In the genomic region with DNA sequence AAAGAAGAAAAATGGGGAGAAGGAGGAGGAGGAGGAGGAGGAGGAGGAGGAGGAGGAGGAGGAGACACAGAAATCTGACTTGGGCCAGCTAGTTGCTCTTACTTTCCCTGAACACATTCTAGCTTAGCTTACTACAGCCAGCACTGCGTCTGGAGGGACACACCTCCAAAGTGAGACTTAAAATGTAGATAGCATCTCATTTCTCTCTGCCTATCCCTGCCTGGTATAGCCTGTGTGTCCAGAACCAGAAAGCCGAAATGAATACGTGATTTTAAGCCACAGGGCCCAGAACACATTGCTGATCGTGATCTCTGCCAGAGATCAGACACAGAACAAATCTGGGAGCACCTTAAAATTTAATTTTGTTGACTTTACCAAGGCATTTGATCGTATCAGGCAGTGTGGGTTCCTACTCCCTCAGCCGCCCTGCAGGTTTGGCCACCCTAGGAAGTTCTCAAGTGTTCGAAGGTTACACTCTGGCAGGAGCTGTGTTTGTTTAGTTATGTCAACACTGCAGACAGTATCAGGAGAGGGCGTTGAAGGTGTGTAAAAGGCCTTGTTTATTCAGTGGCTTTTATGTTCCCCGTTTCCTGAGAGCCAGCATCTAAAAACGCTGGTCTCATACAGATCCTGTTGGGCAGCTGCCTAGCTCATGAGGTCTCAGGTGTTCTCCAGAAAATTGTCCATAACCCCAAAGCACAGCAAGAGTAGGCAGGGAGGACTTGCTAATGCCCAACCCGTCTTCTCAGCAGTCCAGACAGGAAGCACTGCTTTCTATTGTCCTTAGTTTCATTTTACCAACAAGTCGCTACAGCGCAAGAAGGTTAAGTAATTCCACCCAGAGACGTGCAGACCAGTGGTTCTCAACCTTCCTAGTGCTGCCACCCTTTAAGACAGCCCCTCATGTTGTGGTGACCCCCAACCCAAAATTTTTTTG, we compare ENCODE assay signal across 11 mouse cellular contexts. TPM values are rescaled to one million over a fixed set of nuclear protein-coding genes. Genes with fewer than 3 reads are reported as not detected.
DNase-seq lines count a peak whose midpoint lies in the region; ATAC-seq lines count a peak whose summit lies in the region.
"Had no signal": no experiment of that assay in that cellular context is flagged by ENCODE, and none has a peak within 500 bp of the region (broad histone marks: within the 10 kb centered on the region; RNA-seq: fewer than 3 reads in every experiment).

No protein-coding gene starts in this region.

- no peaks in the 10 kb centered on the region for H3K4me1 ChIP-seq in heart, embryonic 14.5 days (ENCODE audit: control insufficient read depth in 2 of 2, insufficient read depth in 2 of 2, low read length in 2 of 2)
- 0 out of 2 replicates have a peak, but pooled peaks cover 2% of the 10 kb centered on the region for H3K4me1 ChIP-seq in intestine, embryonic 15.5 days (replicated peaks)
- 0 out of 2 replicates have a peak, but pooled peaks cover 4% of the 10 kb centered on the region for H3K4me1 ChIP-seq in stomach, embryonic 16.5 days (ENCODE audit: control insufficient read depth, insufficient read depth, low read length)
- no peaks in the 10 kb centered on the region for H3K4me1 ChIP-seq in forebrain, embryonic 15.5 days
- H3K4me1 ChIP-seq: neural tube, embryonic 13.5 days had no signal

- 0 out of 2 replicates have a peak overlapping the region, but pooled peaks have one; percentile 22 for H3K4me2 ChIP-seq in heart, embryonic 14.5 days (ENCODE audit: low read length)
- peak overlapping the region; percentile 48 for H3K4me2 ChIP-seq in intestine, embryonic 15.5 days (replicated peaks)
- H3K4me2 ChIP-seq in stomach, embryonic 16.5 days (ENCODE audit: low read depth, low read length): peak overlapping the region; percentile 41
- H3K4me2 ChIP-seq in forebrain, embryonic 15.5 days (replicated peaks): no peak overlapping the region
- H3K4me2 ChIP-seq: neural tube, embryonic 13.5 days had no signal

- no peak for ATAC-seq in heart, embryonic 14.5 days (ENCODE audit: insufficient number of reproducible peaks, insufficient read depth, low FRiP score, low read depth)
- ATAC-seq in intestine, embryonic 15.5 days: peak; percentile 98
- ATAC-seq in stomach, embryonic 16.5 days (ENCODE audit: insufficient read depth, low FRiP score): peak; percentile 98
- ATAC-seq in forebrain, embryonic 15.5 days (replicated peaks): no peak

- H3K36me3 ChIP-seq in heart, embryonic 14.5 days (ENCODE audit: control insufficient read depth, insufficient read depth, low read length): no peaks in the 10 kb centered on the region
- no peaks in the 10 kb centered on the region for H3K36me3 ChIP-seq in intestine, embryonic 15.5 days
- no peaks in the 10 kb centered on the region for H3K36me3 ChIP-seq in stomach, embryonic 16.5 days (ENCODE audit: control insufficient read depth, insufficient read depth, low read length)
- no peaks in the 10 kb centered on the region for H3K36me3 ChIP-seq in forebrain, embryonic 15.5 days
- H3K36me3 ChIP-seq: neural tube, embryonic 13.5 days had no signal

- no peak overlapping the region for H3K4me3 ChIP-seq in heart, embryonic 14.5 days (ENCODE audit: control insufficient read depth in 1 of 2, insufficient read depth in 1 of 2, low read depth in 1 of 2, low read length in 2 of 2)
- H3K4me3 ChIP-seq in intestine, embryonic 15.5 days (replicated peaks): 0 out of 2 replicates have a peak overlapping the region, but pooled peaks have one; percentile 15
- H3K4me3 ChIP-seq in stomach, embryonic 16.5 days (replicated peaks; ENCODE audit: low read length): peak overlapping the region; percentile 9; the same call in 1 of the 2 replicates
- H3K4me3 ChIP-seq in forebrain, embryonic 15.5 days: no peak overlapping the region
- H3K4me3 ChIP-seq: heart, adult 2 months; neural tube, embryonic 13.5 days had no signal

- intact Hi-C loops in heart, postnatal 25 days (cut with DNase I): no loop called here

- H3K27me3 ChIP-seq in heart, embryonic 14.5 days (ENCODE audit: control insufficient read depth, insufficient read depth, low read length): no peaks in the 10 kb centered on the region
- H3K27me3 ChIP-seq in intestine, embryonic 15.5 days (replicated peaks): no peaks in the 10 kb centered on the region
- no peaks in the 10 kb centered on the region for H3K27me3 ChIP-seq in stomach, embryonic 16.5 days (ENCODE audit: control insufficient read depth, insufficient read depth, low read length)
- no peaks in the 10 kb centered on the region for H3K27me3 ChIP-seq in forebrain, embryonic 15.5 days
- H3K27me3 ChIP-seq: neural tube, embryonic 13.5 days had no signal

- H3K9ac ChIP-seq in heart, embryonic 14.5 days (ENCODE audit: low read length): no peak overlapping the region
- no peak overlapping the region for H3K9ac ChIP-seq in intestine, embryonic 15.5 days
- no peak overlapping the region for H3K9ac ChIP-seq in stomach, embryonic 16.5 days (ENCODE audit: low read length)
- no peak overlapping the region for H3K9ac ChIP-seq in forebrain, embryonic 15.5 days (replicated peaks)
- H3K9ac ChIP-seq: neural tube, embryonic 13.5 days had no signal

- H3K27ac ChIP-seq in heart, embryonic 14.5 days (replicated peaks in 1 of 2; ENCODE audit: control insufficient read depth in 1 of 2, insufficient read depth in 1 of 2, low read depth in 2 of 2, low read length in 2 of 2): no peak overlapping the region
- peak overlapping the region; percentile 77 for H3K27ac ChIP-seq in intestine, embryonic 15.5 days
- peak overlapping the region; percentile 86 for H3K27ac ChIP-seq in stomach, embryonic 16.5 days (ENCODE audit: low read length)
- no peak overlapping the region for H3K27ac ChIP-seq in forebrain, embryonic 15.5 days (replicated peaks)
- H3K27ac ChIP-seq: heart, adult 2 months; neural tube, embryonic 13.5 days had no signal

- 44% methylated on average over 14 of the region's 14 CpGs for WGBS in heart, embryonic 14.5 days
- WGBS in intestine, embryonic 15.5 days: 32% methylated on average over 14 of the region's 14 CpGs
- WGBS in stomach, embryonic 16.5 days: 32% methylated on average over 14 of the region's 14 CpGs
- WGBS in forebrain, embryonic 15.5 days: 80% methylated on average over 14 of the region's 14 CpGs

- no peaks in the 10 kb centered on the region for H3K9me3 ChIP-seq in heart, embryonic 14.5 days (ENCODE audit: control insufficient read depth, low read length)
- no peaks in the 10 kb centered on the region for H3K9me3 ChIP-seq in intestine, embryonic 15.5 days
- no peaks in the 10 kb centered on the region for H3K9me3 ChIP-seq in stomach, embryonic 16.5 days (replicated peaks; ENCODE audit: control insufficient read depth, low read length)
- no peaks in the 10 kb centered on the region for H3K9me3 ChIP-seq in forebrain, embryonic 15.5 days
- H3K9me3 ChIP-seq: neural tube, embryonic 13.5 days had no signal

- DNase-seq in heart, postnatal 25 days (ENCODE audit: low spot score): no peak
- DNase-seq in lung, adult 18-20 months: peak; percentile 83 to 89
- no peak for DNase-seq in frontal cortex, adult 2 months (ENCODE audit: extremely low spot score in 1 of 2, low spot score in 1 of 2)
- no peak for DNase-seq in cerebellum, adult 9-11 months
- DNase-seq: heart, adult 2 months; thymus, adult 2 months had no signal

RNA-seq across cellular contexts. Expression of a gene that starts 27.3 kb away (rescaled TPM):
- polyA plus RNA-seq in heart, embryonic 14.5 days (2014; fragmentation: Nextera tagmentation; extraction: Ambion mirVana): 24.5 and 26.3 TPM in 2 replicates
- total RNA-seq in heart, postnatal 25 days (2021): 1 to 10 TPM; 9.4 to 9.5 TPM
- 28.2 and 33.1 TPM in 2 replicates for polyA plus RNA-seq in intestine, embryonic 15.5 days (2015; fragmentation: Nextera tagmentation; extraction: Ambion mirVana)
- 33.5 and 33.7 TPM in 2 replicates for polyA plus RNA-seq in stomach, embryonic 16.5 days (2015; fragmentation: Nextera tagmentation; extraction: Ambion mirVana)
- 5.0 and 5.2 TPM in 2 replicates for polyA plus RNA-seq in forebrain, embryonic 15.5 days (2015; fragmentation: Nextera tagmentation; extraction: Ambion mirVana)
- 4.4 and 4.9 TPM in 2 replicates for polyA plus RNA-seq in frontal cortex, adult 2 months (2012; rRNA removed)

RNA-seq across cellular contexts. Expression of a gene that starts 45.6 kb away (rescaled TPM):
- 0.34 and 0.77 TPM in 2 replicates for polyA plus RNA-seq in heart, embryonic 14.5 days (2014; fragmentation: Nextera tagmentation; extraction: Ambion mirVana)
- total RNA-seq in heart, postnatal 25 days (2021): under 1 TPM in 1 of 2 experiments, not detected in 1; 0.26 TPM
- polyA plus RNA-seq in intestine, embryonic 15.5 days (2015; fragmentation: Nextera tagmentation; extraction: Ambion mirVana): 0.71 and 0.87 TPM in 2 replicates
- 0.45 and 1.1 TPM in 2 replicates for polyA plus RNA-seq in stomach, embryonic 16.5 days (2015; fragmentation: Nextera tagmentation; extraction: Ambion mirVana)
- polyA plus RNA-seq in forebrain, embryonic 15.5 days (2015; fragmentation: Nextera tagmentation; extraction: Ambion mirVana): 0.14 TPM in 1 of 2 replicates, not detected in the other
- 0.66 and 1.1 TPM in 2 replicates for polyA plus RNA-seq in frontal cortex, adult 2 months (2012; rRNA removed)
- total RNA-seq: heart, adult 2 months had no signal

RNA-seq across cellular contexts. Expression of a gene that starts 55.0 kb away (rescaled TPM):
- polyA plus RNA-seq in heart, embryonic 14.5 days (2014; fragmentation: Nextera tagmentation; extraction: Ambion mirVana): 0.22 and 0.39 TPM in 2 replicates
- total RNA-seq in heart, postnatal 25 days (2021): under 1 TPM; 0.23 to 0.36 TPM
- 3.6 and 3.9 TPM in 2 replicates for polyA plus RNA-seq in intestine, embryonic 15.5 days (2015; fragmentation: Nextera tagmentation; extraction: Ambion mirVana)
- polyA plus RNA-seq in stomach, embryonic 16.5 days (2015; fragmentation: Nextera tagmentation; extraction: Ambion mirVana): 9.1 and 9.9 TPM in 2 replicates
- polyA plus RNA-seq in forebrain, embryonic 15.5 days (2015; fragmentation: Nextera tagmentation; extraction: Ambion mirVana): 0.09 and 0.11 TPM in 2 replicates
- polyA plus RNA-seq in frontal cortex, adult 2 months (2012; rRNA removed): 3.4 and 4.0 TPM in 2 replicates

Comparison
In these comparisons a context has a peak if more than half of its experiments do, and no peak if none do; other contexts are left out.
1. ATAC-seq: peak in intestine, embryonic 15.5 days (single experiment) and stomach, embryonic 16.5 days (single experiment); none in heart, embryonic 14.5 days (single experiment) and forebrain, embryonic 15.5 days (single experiment).
2. H3K27ac ChIP-seq: peak in intestine, embryonic 15.5 days (single experiment) and stomach, embryonic 16.5 days (single experiment); none in heart, embryonic 14.5 days (0 of 2) and forebrain, embryonic 15.5 days (single experiment).
3. H3K4me3 ChIP-seq: peak in intestine, embryonic 15.5 days (single experiment) and stomach, embryonic 16.5 days (single experiment); none in heart, embryonic 14.5 days (0 of 2) and forebrain, embryonic 15.5 days (single experiment).
4. DNase-seq: peak in lung, adult 18-20 months (2 of 2); none in heart, postnatal 25 days (single experiment), frontal cortex, adult 2 months (0 of 2) and cerebellum, adult 9-11 months (single experiment).